Mouse (Mus musculus): ENCODE measurements around the gene Sertad1. TPM values are rescaled to one million over a fixed set of nuclear protein-coding genes. Genes with fewer than 3 reads are reported as not detected.

The Sertad1 gene
- polyA plus RNA-seq, 1 experiment from 2014 or later: 38.8 TPM

DNA sequence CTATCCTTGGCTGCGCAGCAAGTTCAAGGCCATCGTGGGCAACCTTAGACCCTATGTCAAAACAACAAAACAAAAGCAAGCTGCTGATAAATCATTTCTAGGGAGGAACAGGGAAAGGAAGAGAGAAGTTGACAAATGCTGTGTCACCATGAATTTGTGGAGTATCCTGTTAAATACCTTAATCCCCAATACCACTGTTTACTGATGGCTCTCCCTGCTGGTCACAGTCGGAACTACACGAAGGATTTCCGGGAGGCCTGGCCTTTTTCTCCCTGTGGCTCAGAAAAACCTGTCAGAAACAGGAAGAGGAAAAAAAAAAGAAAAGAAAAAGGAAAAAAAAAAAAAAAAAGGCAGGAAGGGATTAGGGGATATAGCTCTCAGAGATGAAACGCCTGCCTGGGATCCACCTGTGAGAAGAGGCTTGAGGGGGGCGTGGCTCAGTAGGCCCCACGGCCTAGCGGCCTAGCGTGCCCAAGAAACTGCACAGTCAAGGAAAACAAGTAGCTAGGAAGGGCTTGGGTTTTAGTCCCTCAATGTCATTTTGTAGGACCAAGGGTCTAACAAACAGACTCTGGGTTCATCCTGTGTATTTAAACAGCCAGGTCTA is 37.4 kb upstream of the Sertad1 start:
- peak overlapping the region; percentile 36; the same call in 1 of the 2 replicates for H3K9ac ChIP-seq (ENCODE audit: low read depth, low read length)
- H3K27me3 ChIP-seq (ENCODE audit: control insufficient read depth, insufficient read depth, low read length): peaks cover 18% of the 10 kb centered on the region
- WGBS (ENCODE audit: insufficient replicate concordance): 54% methylated on average over 10 of the region's 10 CpGs
- H3K4me2 ChIP-seq: peak overlapping the region; percentile 99
- H3K4me3 ChIP-seq (ENCODE audit: low read depth, low read length): peak overlapping the region; percentile 56
- H3K9me3 ChIP-seq (replicated peaks; ENCODE audit: control insufficient read depth, low read length): no peaks in the 10 kb centered on the region
- H3K27ac ChIP-seq (ENCODE audit: low read depth, low read length): peak overlapping the region; percentile 85
- H3K4me1 ChIP-seq (ENCODE audit: control insufficient read depth, insufficient read depth, low read length): peaks cover 9% of the 10 kb centered on the region; the same call in 1 of the 2 replicates
- H3K36me3 ChIP-seq (ENCODE audit: control insufficient read depth, insufficient read depth, low read length): no peaks in the 10 kb centered on the region
- ATAC-seq (replicated peaks; ENCODE audit: insufficient number of reproducible peaks, low FRiP score, low TSS enrichment): no peak

- H3K27me3 ChIP-seq (ENCODE audit: control insufficient read depth, insufficient read depth, low read length): no peaks in the 10 kb centered on the region; the same call in 1 of the 2 replicates
- 93% methylated on average over 2 of the region's 2 CpGs for WGBS (ENCODE audit: insufficient replicate concordance)
- no peak for ATAC-seq (replicated peaks; ENCODE audit: insufficient number of reproducible peaks, low FRiP score, low TSS enrichment)
- H3K9me3 ChIP-seq (replicated peaks; ENCODE audit: control insufficient read depth, low read length): no peaks in the 10 kb centered on the region
- no peaks in the 10 kb centered on the region for H3K36me3 ChIP-seq (ENCODE audit: control insufficient read depth, insufficient read depth, low read length)
- H3K4me2 ChIP-seq: no peak overlapping the region
- H3K9ac ChIP-seq (ENCODE audit: low read depth, low read length): no peak overlapping the region
- no peak overlapping the region for H3K27ac ChIP-seq (ENCODE audit: low read depth, low read length)
- H3K4me3 ChIP-seq (ENCODE audit: low read depth, low read length): no peak overlapping the region
- peaks cover 6% of the 10 kb centered on the region; the same call in 1 of the 2 replicates for H3K4me1 ChIP-seq (ENCODE audit: control insufficient read depth, insufficient read depth, low read length)
These were observed 35.4 kb upstream of the Sertad1 start for GRCm38 (mm10) chr7:27451359-27451758.

GRCm38 (mm10) chr7:27452206-27452770 is 34.4 kb upstream of the Sertad1 start:
- no peak for ATAC-seq (replicated peaks; ENCODE audit: insufficient number of reproducible peaks, low FRiP score, low TSS enrichment)
- H3K4me2 ChIP-seq: no peak overlapping the region
- no peak overlapping the region for H3K9ac ChIP-seq (ENCODE audit: low read depth, low read length)
- no peaks in the 10 kb centered on the region for H3K4me1 ChIP-seq (ENCODE audit: control insufficient read depth, insufficient read depth, low read length)
- no peaks in the 10 kb centered on the region for H3K9me3 ChIP-seq (replicated peaks; ENCODE audit: control insufficient read depth, low read length)
- WGBS (ENCODE audit: insufficient replicate concordance): 55% methylated on average over 13 of the region's 13 CpGs
- no peaks in the 10 kb centered on the region for H3K36me3 ChIP-seq (ENCODE audit: control insufficient read depth, insufficient read depth, low read length)
- H3K4me3 ChIP-seq (ENCODE audit: low read depth, low read length): no peak overlapping the region
- H3K27me3 ChIP-seq (ENCODE audit: control insufficient read depth, insufficient read depth, low read length): no peaks in the 10 kb centered on the region
- H3K27ac ChIP-seq (ENCODE audit: low read depth, low read length): no peak overlapping the region

- WGBS (ENCODE audit: insufficient replicate concordance): 57% methylated on average over 10 of the region's 10 CpGs
- no peak overlapping the region for H3K27ac ChIP-seq (ENCODE audit: low read depth, low read length)
- no peaks in the 10 kb centered on the region for H3K4me1 ChIP-seq (ENCODE audit: control insufficient read depth, insufficient read depth, low read length)
- H3K9ac ChIP-seq (ENCODE audit: low read depth, low read length): no peak overlapping the region
- H3K4me3 ChIP-seq (ENCODE audit: low read depth, low read length): no peak overlapping the region
- no peaks in the 10 kb centered on the region for H3K9me3 ChIP-seq (replicated peaks; ENCODE audit: control insufficient read depth, low read length)
- no peak overlapping the region for H3K4me2 ChIP-seq
- ATAC-seq (replicated peaks; ENCODE audit: insufficient number of reproducible peaks, low FRiP score, low TSS enrichment): no peak
- H3K36me3 ChIP-seq (ENCODE audit: control insufficient read depth, insufficient read depth, low read length): no peaks in the 10 kb centered on the region
- no peaks in the 10 kb centered on the region for H3K27me3 ChIP-seq (ENCODE audit: control insufficient read depth, insufficient read depth, low read length)
These were observed 32.1 kb upstream of the Sertad1 start for GRCm38 (mm10) chr7:27454461-27455121.

- H3K4me2 ChIP-seq: no peak overlapping the region
- no peaks in the 10 kb centered on the region for H3K4me1 ChIP-seq (ENCODE audit: control insufficient read depth, insufficient read depth, low read length)
- no peaks in the 10 kb centered on the region for H3K36me3 ChIP-seq (ENCODE audit: control insufficient read depth, insufficient read depth, low read length)
- WGBS (ENCODE audit: insufficient replicate concordance): 93% methylated on average over 3 of the region's 3 CpGs
- H3K27ac ChIP-seq (ENCODE audit: low read depth, low read length): no peak overlapping the region
- no peak overlapping the region for H3K9ac ChIP-seq (ENCODE audit: low read depth, low read length)
- no peaks in the 10 kb centered on the region for H3K27me3 ChIP-seq (ENCODE audit: control insufficient read depth, insufficient read depth, low read length)
- H3K4me3 ChIP-seq (ENCODE audit: low read depth, low read length): no peak overlapping the region
- no peak for ATAC-seq (replicated peaks; ENCODE audit: insufficient number of reproducible peaks, low FRiP score, low TSS enrichment)
- no peaks in the 10 kb centered on the region for H3K9me3 ChIP-seq (replicated peaks; ENCODE audit: control insufficient read depth, low read length)
These were observed 31.4 kb upstream of the Sertad1 start for GRCm38 (mm10) chr7:27455273-27455672.

GRCm38 (mm10) chr7:27458614-27459013 is 28.1 kb upstream of the Sertad1 start:
- Histone ChIP-seq H3K27ac (ENCODE audit: low read depth, low read length) (no peak overlapping the region), H3K9ac (ENCODE audit: low read depth, low read length) (no peak overlapping the region), H3K4me1 (ENCODE audit: control insufficient read depth, insufficient read depth, low read length) (no peaks in the 10 kb centered on the region), H3K4me2 (no peak overlapping the region), H3K36me3 (ENCODE audit: control insufficient read depth, insufficient read depth, low read length) (peaks cover 4% of the 10 kb centered on the region; the same call in 1 of the 2 replicates), H3K4me3 (ENCODE audit: low read depth, low read length) (no peak overlapping the region), H3K27me3 (ENCODE audit: control insufficient read depth, insufficient read depth, low read length) (no peaks in the 10 kb centered on the region), H3K9me3 (replicated peaks; ENCODE audit: control insufficient read depth, low read length) (no peaks in the 10 kb centered on the region)
- peak; percentile 63; the same call in 1 of the 2 replicates for ATAC-seq (replicated peaks; ENCODE audit: insufficient number of reproducible peaks, low FRiP score, low TSS enrichment)
- WGBS (ENCODE audit: insufficient replicate concordance): 79% methylated on average over 4 of the region's 4 CpGs

GRCm38 (mm10) chr7:27459640-27460039 is 27.1 kb upstream of the Sertad1 start:
- Histone ChIP-seq H3K4me3 (ENCODE audit: low read depth, low read length) (no peak overlapping the region), H3K9me3 (replicated peaks; ENCODE audit: control insufficient read depth, low read length) (no peaks in the 10 kb centered on the region), H3K9ac (ENCODE audit: low read depth, low read length) (no peak overlapping the region), H3K4me1 (ENCODE audit: control insufficient read depth, insufficient read depth, low read length) (no peaks in the 10 kb centered on the region), H3K27ac (ENCODE audit: low read depth, low read length) (no peak overlapping the region), H3K36me3 (ENCODE audit: control insufficient read depth, insufficient read depth, low read length) (peaks cover 4% of the 10 kb centered on the region; the same call in 1 of the 2 replicates), H3K4me2 (no peak overlapping the region), H3K27me3 (ENCODE audit: control insufficient read depth, insufficient read depth, low read length) (no peaks in the 10 kb centered on the region)
- no peak for ATAC-seq (replicated peaks; ENCODE audit: insufficient number of reproducible peaks, low FRiP score, low TSS enrichment)
- WGBS (ENCODE audit: insufficient replicate concordance): 58% methylated on average over 5 of the region's 5 CpGs

GRCm38 (mm10) chr7:27460477-27460876 is 26.2 kb upstream of the Sertad1 start:
- no peaks in the 10 kb centered on the region for H3K27me3 ChIP-seq (ENCODE audit: control insufficient read depth, insufficient read depth, low read length)
- H3K4me2 ChIP-seq: no peak overlapping the region
- WGBS (ENCODE audit: insufficient replicate concordance): 75% methylated on average over 6 of the region's 6 CpGs
- H3K27ac ChIP-seq (ENCODE audit: low read depth, low read length): no peak overlapping the region
- peaks cover 4% of the 10 kb centered on the region; the same call in 1 of the 2 replicates for H3K36me3 ChIP-seq (ENCODE audit: control insufficient read depth, insufficient read depth, low read length)
- no peaks in the 10 kb centered on the region for H3K4me1 ChIP-seq (ENCODE audit: control insufficient read depth, insufficient read depth, low read length)
- ATAC-seq (replicated peaks; ENCODE audit: insufficient number of reproducible peaks, low FRiP score, low TSS enrichment): no peak
- no peak overlapping the region for H3K9ac ChIP-seq (ENCODE audit: low read depth, low read length)
- H3K9me3 ChIP-seq (replicated peaks; ENCODE audit: control insufficient read depth, low read length): no peaks in the 10 kb centered on the region
- H3K4me3 ChIP-seq (ENCODE audit: low read depth, low read length): no peak overlapping the region

Measured in heart, embryonic 11.5 days (tissue).